Mouse (Mus musculus) lung, adult 2 months (tissue): ENCODE results near the gene Ccp110. TPM values are rescaled to one million over a fixed set of nuclear protein-coding genes. Genes with fewer than 3 reads are reported as not detected.

Experiments
- DNase-seq: peaks from one replicate; pipeline ENCODE4 v3.0.0; 2022
- H3K4me1 ChIP-seq: fragments of 200-500 bp; 2 replicates; pipeline ENCODE4 v1.6.1; 2011; ENCODE audit warnings: low read length; ENCODE audit not compliant: control insufficient read depth, insufficient read depth
- H3K4me3 ChIP-seq: fragments of 200-500 bp; replicated peaks from 2 replicates; pipeline ENCODE3; 2011; ENCODE audit warnings: low read depth, mild to moderate bottlenecking, control low read depth, low read length; ENCODE audit errors: extremely low read depth
- CTCF ChIP-seq: fragments of 200-500 bp; IDR thresholded peaks from 2 replicates; pipeline ENCODE4 v1.5.1; 2011; ENCODE audit warnings: mild to moderate bottlenecking, low read length, control low read depth; ENCODE audit not compliant: insufficient read depth
- POLR2A ChIP-seq: fragments of 200-500 bp; IDR thresholded peaks from 2 replicates; pipeline ENCODE4 v1.6.1; 2011; ENCODE audit warnings: low read depth, mild to moderate bottlenecking, control low read depth, low read length, borderline replicate concordance; ENCODE audit errors: extremely low read depth
- WGBS: fragments of 180-500 bp; shearing (Covaris S2); methylation state at CpG from one replicate; pipeline ENCODE4 v1.1.7; 2018; 5-methylcytosine and 5-hydroxymethylcytosine counted together
- polyA plus RNA-seq: library from polyadenylated mRNA; depleted of rRNA; stranded (reverse); fragments of >200 nt; gene quantifications from 2 replicates; pipeline ENCODE4 v1.2.3, GENCODE M21; 2012

Gene Ccp110
- polyA plus RNA-seq, 1 experiment: 6.8 TPM

DNA sequence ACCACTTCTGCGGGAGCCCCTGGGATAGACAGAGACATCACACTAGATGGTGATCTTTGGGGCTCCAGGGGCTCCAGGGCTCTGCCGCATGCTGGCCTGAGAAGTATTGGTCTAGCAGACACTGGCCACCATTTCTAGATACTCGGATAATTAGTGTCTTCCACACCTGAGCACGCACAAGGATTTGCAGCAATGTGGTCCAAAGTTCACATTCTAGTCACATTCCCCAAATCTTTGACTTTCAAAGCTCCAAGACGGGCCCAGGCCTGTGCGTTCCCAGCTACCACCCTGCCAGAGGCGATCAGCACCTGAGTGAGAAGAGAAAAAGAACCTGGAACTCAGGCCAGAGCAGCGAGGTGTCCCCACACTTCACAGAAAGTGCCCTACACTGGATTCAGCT lies 53.3 kb downstream of the Ccp110 start:
- no peak for DNase-seq
- no peak for TF ChIP-seq POLR2A
- TF ChIP-seq CTCF: no peak
- WGBS: 62% methylated on average over 8 of the region's 8 CpGs
- no peaks in the 10 kb centered on the region for H3K4me1 ChIP-seq
- no peak overlapping the region for H3K4me3 ChIP-seq

DNA sequence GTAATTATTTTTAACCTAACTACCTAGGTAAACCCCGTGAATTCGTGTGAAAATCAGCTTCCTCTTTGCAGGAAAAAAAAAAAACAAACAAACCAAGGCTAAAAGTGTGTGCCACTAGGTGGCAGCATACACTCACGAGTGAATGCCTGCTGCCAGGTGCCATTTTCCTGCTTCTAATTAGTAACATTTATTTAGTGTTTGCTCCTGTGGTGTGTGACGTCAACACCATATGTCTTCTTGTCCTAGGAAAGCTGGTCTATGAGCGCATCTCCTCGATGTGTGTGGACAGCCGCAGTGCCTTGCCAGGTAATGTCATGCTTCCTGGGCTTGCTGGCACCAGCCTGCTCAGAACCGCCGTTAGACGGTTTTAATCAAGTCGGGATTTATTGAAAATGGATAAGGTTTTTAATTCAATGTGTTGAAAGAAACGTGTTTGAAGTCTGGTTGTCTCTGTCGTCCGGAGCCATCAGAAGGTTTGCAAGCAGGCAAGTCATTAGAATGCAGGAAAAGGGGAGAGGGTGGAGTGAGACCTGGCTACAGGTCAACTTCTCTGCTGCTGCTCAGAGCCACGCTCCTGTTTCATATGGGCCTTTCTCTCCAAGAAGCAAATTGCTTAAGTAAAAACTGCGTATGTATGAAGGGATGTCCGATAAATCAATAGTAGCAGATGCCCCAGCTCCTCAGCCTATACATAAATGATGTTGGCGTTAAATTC lies 53.9 kb downstream of the Ccp110 start:
- no peaks in the 10 kb centered on the region for H3K4me1 ChIP-seq
- H3K4me3 ChIP-seq: no peak overlapping the region
- WGBS: 57% methylated on average over 18 of the region's 18 CpGs
- peak; percentile 50 for DNase-seq
- TF ChIP-seq POLR2A (no peak), CTCF (peak; percentile 84)

DNA sequence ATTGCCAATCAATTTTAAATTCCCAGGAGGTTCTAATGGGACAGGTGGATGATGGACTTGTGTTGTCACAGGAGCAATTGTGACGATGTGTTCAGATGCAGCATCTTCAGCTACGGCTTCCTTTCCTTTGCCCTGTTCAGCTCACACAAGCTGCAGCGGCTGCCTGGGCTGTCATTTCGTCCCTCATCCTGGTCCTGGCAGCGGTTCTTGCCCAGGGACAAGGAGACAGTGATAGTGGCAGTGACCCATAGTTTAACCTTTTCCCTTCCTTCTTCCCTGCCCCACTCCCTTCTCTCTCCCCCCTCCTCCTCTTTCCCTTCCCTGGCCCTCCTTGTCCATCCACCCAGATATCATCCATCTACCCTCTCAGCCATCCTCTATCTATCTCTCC lies 54.5 kb downstream of the Ccp110 start:
- no peak for DNase-seq
- 86% methylated on average over 5 of the region's 5 CpGs for WGBS
- H3K4me3 ChIP-seq: no peak overlapping the region
- TF ChIP-seq CTCF (no peak), POLR2A (no peak)
- no peaks in the 10 kb centered on the region for H3K4me1 ChIP-seq

GRCm38 (mm10) chr7:118769208-118769607 lies 56.9 kb downstream of the Ccp110 start:
- 61% methylated on average over 8 of the region's 8 CpGs for WGBS
- TF ChIP-seq CTCF: no peak
- TF ChIP-seq POLR2A: no peak
- no peak overlapping the region for H3K4me3 ChIP-seq
- no peaks in the 10 kb centered on the region for H3K4me1 ChIP-seq
- DNase-seq: no peak

DNA sequence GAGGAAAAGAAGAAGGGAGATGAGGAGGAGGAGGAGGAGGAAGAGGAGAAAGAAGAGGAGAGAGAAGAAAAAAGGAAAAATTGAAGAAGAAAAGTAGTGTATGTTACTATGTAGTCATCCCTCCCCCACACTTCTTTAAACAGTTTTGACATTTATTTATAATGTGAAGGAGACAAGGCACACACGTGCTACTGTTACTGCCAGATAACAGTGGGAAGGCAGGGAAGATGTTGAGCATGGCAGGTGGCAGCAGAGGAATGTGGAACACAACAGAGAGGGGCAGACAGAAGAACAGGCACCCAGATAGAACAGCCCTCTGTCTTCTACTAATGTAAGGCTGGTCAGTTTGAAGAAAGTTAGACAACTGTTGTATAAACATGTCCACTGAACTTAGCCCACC lies 57.3 kb downstream of the Ccp110 start:
- no peaks in the 10 kb centered on the region for H3K4me1 ChIP-seq
- H3K4me3 ChIP-seq: no peak overlapping the region
- no peak for TF ChIP-seq CTCF
- TF ChIP-seq POLR2A: no peak
- WGBS: 23% methylated on average over 1 of the region's 1 CpGs
- DNase-seq: no peak

DNA sequence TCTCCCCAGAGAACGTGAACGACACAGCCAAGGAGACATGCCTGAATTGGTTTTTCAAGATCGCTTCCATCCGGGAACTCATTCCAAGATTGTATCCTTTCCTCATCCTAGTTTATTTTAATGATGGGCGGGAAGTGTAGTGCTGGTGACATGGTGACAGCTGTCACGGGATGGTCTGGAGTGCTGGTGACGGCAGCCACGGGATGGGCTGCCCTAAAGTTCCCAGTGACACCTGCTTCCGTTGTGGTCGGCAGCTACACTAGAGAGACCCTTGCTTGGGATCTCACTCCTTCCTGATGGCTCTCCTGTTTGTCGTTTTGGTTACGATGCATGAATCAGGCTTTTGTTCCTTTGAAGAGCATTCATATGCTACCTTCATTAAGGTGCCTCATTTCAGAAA lies 60.7 kb downstream of the Ccp110 start:
- 70% methylated on average over 12 of the region's 12 CpGs for WGBS
- no peak for DNase-seq
- Histone ChIP-seq H3K4me3 (no peak overlapping the region), H3K4me1 (0 out of 2 replicates have a peak, but pooled peaks cover 5% of the 10 kb centered on the region)
- TF ChIP-seq CTCF (no peak), POLR2A (no peak)

DNA sequence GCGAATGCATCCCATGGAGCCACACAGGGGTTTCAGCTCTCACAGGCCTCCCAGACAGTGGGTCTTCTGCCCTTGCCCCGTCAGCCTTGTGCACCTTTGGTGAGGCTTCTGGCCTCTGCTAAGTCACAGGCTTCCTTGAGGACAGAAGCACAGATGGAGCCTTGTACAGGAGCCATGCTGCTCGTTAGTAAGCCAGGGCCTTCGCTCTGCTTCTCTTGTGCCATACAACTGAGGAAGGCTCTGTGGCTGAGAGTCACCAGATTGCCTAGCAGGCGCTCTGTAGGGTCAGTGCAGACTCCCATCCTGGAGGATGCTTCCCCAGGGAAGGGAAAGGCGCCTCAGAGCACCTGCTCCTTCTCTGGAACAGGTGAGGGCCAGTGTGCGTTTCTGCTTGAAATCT lies 63.6 kb downstream of the Ccp110 start:
- H3K4me3 ChIP-seq: no peak overlapping the region
- no peak for DNase-seq
- H3K4me1 ChIP-seq: 0 out of 2 replicates have a peak, but pooled peaks cover 5% of the 10 kb centered on the region
- WGBS: 77% methylated on average over 7 of the region's 7 CpGs
- TF ChIP-seq CTCF (no peak), POLR2A (no peak)

- 0 out of 2 replicates have a peak, but pooled peaks cover 5% of the 10 kb centered on the region for H3K4me1 ChIP-seq
- DNase-seq: no peak
- TF ChIP-seq CTCF (no peak), POLR2A (no peak)
- 54% methylated on average over 9 of the region's 9 CpGs for WGBS
- no peak overlapping the region for H3K4me3 ChIP-seq
These were observed 64.1 kb downstream of the Ccp110 start for GRCm38 (mm10) chr7:118776491-118776890.

DNA sequence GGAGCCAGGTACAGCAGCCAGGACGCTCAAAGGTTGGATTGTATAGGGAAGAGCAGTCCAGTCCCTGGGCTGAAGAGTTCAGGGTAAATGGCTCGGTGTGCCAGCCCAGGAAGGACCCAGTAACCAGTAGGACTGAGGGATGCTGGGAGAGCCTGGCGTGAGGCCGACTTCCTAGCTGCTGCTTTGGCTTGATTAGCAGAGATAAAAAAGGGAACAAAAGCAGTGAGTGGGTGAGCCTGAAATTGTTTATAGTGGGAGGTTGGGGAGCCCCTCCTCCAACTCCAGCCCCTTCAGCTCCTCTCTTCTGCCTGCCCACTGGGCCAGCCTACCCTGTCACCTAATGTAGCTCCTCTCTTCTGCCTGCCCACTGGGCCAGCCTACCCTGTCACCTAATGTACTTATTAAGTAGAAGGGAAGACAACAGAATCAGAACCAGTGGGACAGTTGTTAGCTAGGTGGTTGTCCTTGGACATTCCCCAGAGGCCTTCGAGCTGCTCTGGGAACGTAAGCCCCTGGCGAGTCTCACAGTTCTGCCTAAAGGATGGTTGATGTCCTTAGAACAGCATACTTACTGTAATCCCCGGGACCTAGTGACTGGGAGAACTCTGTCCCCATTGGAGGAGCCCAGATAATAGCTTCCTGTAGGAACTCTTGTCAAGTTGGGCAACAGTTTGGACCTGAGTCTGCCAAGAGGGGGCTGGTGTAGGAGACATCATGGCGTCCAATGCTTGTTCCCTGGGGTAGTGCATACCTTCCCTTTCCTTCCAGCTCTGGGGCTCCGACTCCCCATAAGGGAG lies 65.4 kb downstream of the Ccp110 start:
- Histone ChIP-seq H3K4me3 (no peak overlapping the region), H3K4me1 (0 out of 2 replicates have a peak, but pooled peaks cover 5% of the 10 kb centered on the region)
- no peak for DNase-seq
- TF ChIP-seq CTCF (no peak), POLR2A (no peak)
- WGBS: 62% methylated on average over 10 of the region's 10 CpGs

- 78% methylated on average over 6 of the region's 6 CpGs for WGBS
- no peak overlapping the region for H3K4me3 ChIP-seq
- TF ChIP-seq POLR2A: no peak
- no peak for TF ChIP-seq CTCF
- no peak for DNase-seq
- 0 out of 2 replicates have a peak, but pooled peaks cover 5% of the 10 kb centered on the region for H3K4me1 ChIP-seq
These were observed 66.2 kb downstream of the Ccp110 start for GRCm38 (mm10) chr7:118778561-118778960.
